Mouse (Mus musculus): ENCODE measurements around the gene B3galnt1.

DNA sequence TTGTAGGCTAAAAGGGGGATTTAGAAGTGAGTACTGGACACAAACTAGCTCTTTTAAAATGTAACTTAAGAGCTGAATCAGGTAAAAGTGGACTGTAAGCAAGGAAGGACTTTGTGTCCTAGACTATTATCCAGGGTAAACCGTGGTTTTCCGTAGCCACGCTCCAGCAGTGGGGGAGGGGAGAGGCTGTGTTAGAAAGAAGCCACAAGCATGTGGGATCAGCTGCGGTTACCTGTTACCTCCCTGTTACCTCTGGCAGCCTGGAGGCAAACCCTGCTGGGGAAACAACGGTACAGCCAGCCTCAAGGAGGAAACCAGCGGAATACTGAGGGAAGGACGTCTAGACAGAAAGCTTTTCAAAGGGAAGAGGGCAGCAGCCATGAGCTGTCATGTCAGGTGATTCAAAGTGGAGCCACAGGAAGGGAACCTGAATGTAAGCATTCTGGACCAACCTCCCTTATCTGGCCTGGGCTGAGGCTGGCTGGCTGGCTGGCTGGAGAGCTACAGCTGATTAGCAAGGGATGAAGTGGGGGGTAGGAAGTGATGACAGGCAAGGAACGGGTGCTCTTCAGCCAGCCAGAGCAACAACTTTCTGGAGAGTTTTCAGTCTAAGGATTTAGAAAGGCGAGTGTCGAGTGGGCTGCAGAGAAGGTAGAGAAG is 10.5 kb downstream of the B3galnt1 start:
- TF ChIP-seq POLR2AphosphoS2 (IDR thresholded peaks at IDR 0.05; ENCODE audit: low read depth, low read length) (no peak), POLR2A (IDR thresholded peaks at IDR 0.05; ENCODE audit: low read depth, low read length) (no peak), EP300 (IDR thresholded peaks at IDR 0.05; ENCODE audit: low read length) (no peak), PAX5 (IDR thresholded peaks at IDR 0.05; ENCODE audit: low read length) (no peak), ZC3H11A (IDR thresholded peaks at IDR 0.05; ENCODE audit: low read depth, low read length) (no peak), CTCF (conservative IDR thresholded peaks at IDR 0.05 in 1 of 2, IDR thresholded peaks at IDR 0.05 in 1 of 2; ENCODE audit: low read depth in 2 of 2, low read length in 2 of 2) (no peak), GABPA (IDR thresholded peaks at IDR 0.05; ENCODE audit: insufficient replicate concordance, low read depth, low read length) (no peak), ZNF384 (IDR thresholded peaks at IDR 0.05; ENCODE audit: low read depth, low read length) (no peak), TCF12 (IDR thresholded peaks at IDR 0.05; ENCODE audit: low read depth, low read length) (no peak), ZMIZ1 (IDR thresholded peaks at IDR 0.05; ENCODE audit: low read depth, low read length) (no peak), E2F4 (IDR thresholded peaks at IDR 0.05; ENCODE audit: insufficient replicate concordance, low read depth, low read length) (no peak), RCOR1 (conservative IDR thresholded peaks at IDR 0.05; ENCODE audit: low read depth, low read length) (no peak), HCFC1 (IDR thresholded peaks at IDR 0.05; ENCODE audit: low read depth, low read length) (no peak), KAT2A (IDR thresholded peaks at IDR 0.05; ENCODE audit: insufficient replicate concordance, low read length) (no peak)
